Mouse (Mus musculus) megakaryocyte, embryonic 14.5 days (primary cell): ENCODE measurements at regions not wholly inside any gene's neighbourhood (a gene's known extent, or its start where the extent isn't known, plus 50 kb on each side); places are given as distances from the start of the nearest gene placed in this dataset.

Experiments used
- FLI1 ChIP-seq: IDR thresholded peaks from 2 replicates; pipeline ENCODE4 v1.6.1; 2012; ENCODE audit warnings: low read length, inconsistent platforms, mixed read lengths
- GATA1 ChIP-seq: IDR thresholded peaks from 3 replicates; pipeline ENCODE4 v1.6.1; 2012; ENCODE audit warnings: mixed read lengths, low read length, inconsistent platforms, borderline replicate concordance

DNA sequence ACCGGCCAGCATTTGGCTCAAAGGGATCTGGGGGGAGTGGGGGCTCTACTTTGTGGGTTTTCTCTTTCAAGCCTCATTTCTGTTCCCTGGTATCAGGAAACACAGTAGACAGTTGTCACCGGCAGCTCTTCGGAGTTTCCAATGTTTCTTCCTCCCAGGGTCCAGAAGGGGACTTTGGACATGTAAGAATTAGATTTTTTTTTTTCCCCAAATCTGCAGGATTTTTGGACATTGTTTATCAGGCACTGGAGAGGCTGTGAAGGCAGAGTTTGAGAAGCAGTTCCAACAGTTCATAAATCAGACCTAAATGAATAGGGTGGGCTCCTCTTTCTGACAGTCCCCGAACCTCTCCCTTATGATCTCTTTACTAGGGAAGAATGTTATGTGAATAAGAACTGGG, 270.4 kb downstream of the Mreg start:
- no peak for TF ChIP-seq GATA1
- TF ChIP-seq FLI1, result no peak
